Mouse (Mus musculus) hematopoietic multipotent progenitor cell, adult 10-12 weeks (in vitro differentiated cells): ENCODE data around the gene AL731706.2. TPM values are rescaled to one million over a fixed set of nuclear protein-coding genes. Genes with fewer than 3 reads are reported as not detected.

Experiments used
- polyA plus RNA-seq: library from polyadenylated mRNA; stranded (reverse); fragments of >175 nt; gene quantifications from 2 replicates; pipeline ENCODE4 v1.2.3, GENCODE M21; 2012; ENCODE audit warnings: low replicate concordance

AL731706.2 gene
- not detected in 2 replicates for polyA plus RNA-seq

GRCm38 (mm10) chr2:136885579-136885978 lies at the start of gene AL731706.2:
AL731706.2 (minus strand) TSS chr2:136885679.

GRCm38 (mm10) chr2:136891068-136891950 lies 5.8 kb upstream of the AL731706.2 start, which contains the start of the genes Slx4ip, AL731706.1 and Mkks:
Slx4ip (plus strand) TSS chr2:136891218.
AL731706.1 (minus strand) TSS chr2:136891389.
Mkks (minus strand) TSS chr2:136891389.

Other genes starting within 250 kb of the AL731706.2 start
- gene Snap25, start 172.2 kb downstream of the AL731706.2 start, polyA plus RNA-seq = not detected in 2 replicates
- gene Slx4ip, start 5.5 kb upstream of the AL731706.2 start, polyA plus RNA-seq = 0.80 TPM in 2 replicates
- gene AL731706.1, start 5.7 kb upstream of the AL731706.2 start, polyA plus RNA-seq = 1.4 TPM in 1 of 2 replicates, not detected in the other
- 0.23 and 0.31 TPM in 2 replicates for gene Mkks, start 5.7 kb upstream of the AL731706.2 start, polyA plus RNA-seq
- 0.58 and 1.3 TPM in 2 replicates for gene Jag1, start 231.0 kb upstream of the AL731706.2 start, polyA plus RNA-seq